Mouse (Mus musculus) ES-E14 (cell line): Measurements from ENCODE around the gene Gsg1l2. TPM values are rescaled to one million over a fixed set of nuclear protein-coding genes. Genes with fewer than 3 reads are reported as not detected.

ENCODE experiments used
- DNase-seq: peaks from one replicate; pipeline ENCODE4 v3.0.0-alpha.2; 2013; ENCODE audit warnings: low read depth, low spot score
- H3K27ac ChIP-seq: 2 replicates; pipeline ENCODE4 v1.5.1; 2012; ENCODE audit warnings: low read depth, mild to moderate bottlenecking, low read length, moderate library complexity, mixed read lengths; ENCODE audit not compliant: poor library complexity, insufficient read depth, severe bottlenecking
- H3K36me3 ChIP-seq: 2 replicates; pipeline ENCODE4 v1.6.1; 2012; ENCODE audit warnings: mild to moderate bottlenecking, low read length, moderate library complexity, mixed read lengths; ENCODE audit not compliant: control insufficient read depth, poor library complexity, insufficient read depth, severe bottlenecking
- H3K4me1 ChIP-seq, 2 experiments: fragments of 150-350 bp in 1 of 2; sonication (generic) in 1 of 2; 2 replicates each; pipeline ENCODE4 v1.6.1; 2012; ENCODE audit warnings: low read length in 2 of 2, mild to moderate bottlenecking in 1 of 2, mixed read lengths in 1 of 2; ENCODE audit not compliant: control insufficient read depth in 2 of 2, insufficient read depth in 2 of 2, poor library complexity in 1 of 2
- H3K4me3 ChIP-seq, 2 experiments: fragments of 150-350 bp in 1 of 2; sonication (generic) in 1 of 2; 2 replicates each; pipeline ENCODE4 v1.5.1; 2012; ENCODE audit warnings: low read length in 2 of 2, low read depth in 1 of 2, mild to moderate bottlenecking in 1 of 2, mixed read lengths in 1 of 2; ENCODE audit not compliant: insufficient read depth in 1 of 2, poor library complexity in 1 of 2, severe bottlenecking in 1 of 2
- H3K9ac ChIP-seq: 2 replicates; pipeline ENCODE4 v1.6.1; 2012; ENCODE audit warnings: low read depth, mild to moderate bottlenecking, low read length, mixed read lengths; ENCODE audit not compliant: poor library complexity, insufficient read depth, severe bottlenecking
- H3K9me3 ChIP-seq: fragments of 150-350 bp; sonication (generic); 2 replicates; pipeline ENCODE4 v1.6.1; 2012; ENCODE audit warnings: low read depth, mild to moderate bottlenecking, low read length; ENCODE audit not compliant: control insufficient read depth, insufficient read depth
- CHD2 ChIP-seq: IDR thresholded peaks from 2 replicates; pipeline ENCODE4 v1.6.1; 2014; ENCODE audit warnings: mild to moderate bottlenecking, low read depth, low read length, inconsistent platforms
- HCFC1 ChIP-seq: IDR thresholded peaks from 2 replicates; pipeline ENCODE4 v1.6.1; 2012; ENCODE audit warnings: low read length, inconsistent platforms, borderline replicate concordance; ENCODE audit not compliant: insufficient read depth
- MAFK ChIP-seq: IDR thresholded peaks from 2 replicates; pipeline ENCODE4 v1.6.1; 2014; ENCODE audit warnings: mild to moderate bottlenecking, low read depth, low read length, inconsistent platforms; ENCODE audit not compliant: insufficient read depth
- ZC3H11A ChIP-seq: IDR thresholded peaks from 2 replicates; pipeline ENCODE4 v1.6.1; 2012; ENCODE audit warnings: low read depth, mild to moderate bottlenecking, inconsistent platforms, low read length, borderline replicate concordance
- ZNF384 ChIP-seq: IDR thresholded peaks from 2 replicates; pipeline ENCODE4 v1.6.1; 2012; ENCODE audit warnings: low read depth, low read length, inconsistent platforms
- in situ Hi-C, 2 experiments: fragments of 600-800 bp; cut with MboI; formaldehyde crosslinking; loops; one replicate each; pipeline ENCODE4 v1.15.1; 2025; ENCODE audit warnings: low sequenced_read_pairs in 2 of 2, inconsistent platforms in 1 of 2; ENCODE audit not compliant: unreplicated experiment in 2 of 2
- total RNA-seq: library from RNA; depleted of rRNA; stranded (reverse); fragments of 300-350 nt; gene quantifications from 2 replicates; pipeline ENCODE4 v1.2.3, GENCODE M21; 2012

The Gsg1l2 gene
- total RNA-seq, 1 experiment, result not detected

- TF ChIP-seq ZNF384 (no peak), MAFK (no peak), CHD2 (no peak)
- no peak for DNase-seq
- H3K36me3 ChIP-seq, result no peaks in the 10 kb centered on the region
- no peak overlapping the region for H3K9ac ChIP-seq
- no peak overlapping the region for H3K27ac ChIP-seq
- in situ Hi-C loops, result no loop called here
- H3K4me1 ChIP-seq, result no peaks in the 10 kb centered on the region
- H3K9me3 ChIP-seq, result no peaks in the 10 kb centered on the region
- H3K4me3 ChIP-seq, result no peak overlapping the region
These were observed 39.8 kb upstream of the Gsg1l2 start for GRCm38 (mm10) chr11:67734597-67734996.

DNA sequence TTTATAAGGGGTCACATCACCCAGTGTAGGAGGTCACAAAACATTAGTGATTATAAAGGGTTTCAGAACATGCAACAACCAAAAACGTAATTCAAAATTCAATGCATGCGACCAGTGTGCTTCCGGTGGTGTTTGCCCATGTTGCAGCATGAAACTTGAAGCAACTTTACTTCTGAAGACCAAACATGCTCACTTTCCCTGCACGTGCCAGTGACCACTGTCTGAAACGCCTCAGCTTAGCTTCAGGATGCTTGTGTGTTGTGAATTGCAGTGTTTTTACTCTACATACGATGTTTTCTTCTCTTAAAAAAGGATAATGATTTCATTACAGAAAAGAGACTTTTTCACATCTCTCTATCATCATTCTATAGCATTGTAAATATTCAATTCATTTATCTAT, 36.1 kb upstream of the Gsg1l2 start:
- no peaks in the 10 kb centered on the region for H3K36me3 ChIP-seq
- no peak overlapping the region for H3K9ac ChIP-seq
- in situ Hi-C loops, result no loop called here
- no peaks in the 10 kb centered on the region for H3K4me1 ChIP-seq
- no peaks in the 10 kb centered on the region for H3K9me3 ChIP-seq
- H3K27ac ChIP-seq, result no peak overlapping the region
- TF ChIP-seq HCFC1, result no peak
- TF ChIP-seq ZC3H11A, result no peak
- no peak for TF ChIP-seq CHD2
- TF ChIP-seq ZNF384, result no peak
- no peak for TF ChIP-seq MAFK
- no peak overlapping the region for H3K4me3 ChIP-seq
- no peak for DNase-seq

- H3K9ac ChIP-seq, result no peak overlapping the region
- TF ChIP-seq HCFC1 (no peak), MAFK (no peak), ZC3H11A (no peak), ZNF384 (no peak), CHD2 (no peak)
- H3K36me3 ChIP-seq, result no peaks in the 10 kb centered on the region
These were observed 35.4 kb upstream of the Gsg1l2 start for GRCm38 (mm10) chr11:67738846-67739490.

GRCm38 (mm10) chr11:67741569-67741968, 32.8 kb upstream of the Gsg1l2 start:
- DNase-seq, result no peak
- no peak overlapping the region for H3K4me3 ChIP-seq
- no peak overlapping the region for H3K27ac ChIP-seq
- no peaks in the 10 kb centered on the region for H3K9me3 ChIP-seq
- H3K4me1 ChIP-seq, result no peaks in the 10 kb centered on the region
- H3K36me3 ChIP-seq, result no peaks in the 10 kb centered on the region
- in situ Hi-C loops, result no loop called here
- H3K9ac ChIP-seq, result no peak overlapping the region
- no peak for TF ChIP-seq MAFK
- no peak for TF ChIP-seq ZC3H11A
- no peak for TF ChIP-seq ZNF384
- no peak for TF ChIP-seq HCFC1
- no peak for TF ChIP-seq CHD2

More at GRCm38 (mm10) chr11:67738846-67739490, 35.4 kb upstream of the Gsg1l2 start:
- Histone ChIP-seq H3K4me3 (no peak overlapping the region), H3K27ac (no peak overlapping the region), H3K4me1 (no peaks in the 10 kb centered on the region), H3K9me3 (no peaks in the 10 kb centered on the region)
- DNase-seq, result no peak
- in situ Hi-C loops, result no loop called here

- Histone ChIP-seq H3K4me3 (no peak overlapping the region), H3K9ac (no peak overlapping the region), H3K27ac (no peak overlapping the region), H3K9me3 (no peaks in the 10 kb centered on the region), H3K4me1 (no peaks in the 10 kb centered on the region), H3K36me3 (no peaks in the 10 kb centered on the region)
- TF ChIP-seq HCFC1 (no peak), CHD2 (no peak), ZNF384 (no peak), ZC3H11A (no peak), MAFK (no peak)
- no peak for DNase-seq
- in situ Hi-C loops, result no loop called here
These were observed 18.1 kb upstream of the Gsg1l2 start for GRCm38 (mm10) chr11:67756287-67756686.
